Mouse (Mus musculus): ENCODE results near the gene 1600014C10Rik. TPM values are rescaled to one million over a fixed set of nuclear protein-coding genes. Genes with fewer than 3 reads are reported as not detected.

1600014C10Rik gene
- polyA plus RNA-seq, 1 experiment from 2014 or later = 15.1 TPM

GRCm38 (mm10) chr7:38155829-38156228 is 27.2 kb upstream of the 1600014C10Rik start:
- Histone ChIP-seq H3K27me3 (ENCODE audit: insufficient read depth, low read length) (no peaks in the 10 kb centered on the region), H3K9me3 (ENCODE audit: low read depth, low read length) (no peaks in the 10 kb centered on the region), H3K4me2 (no peak overlapping the region), H3K4me1 (ENCODE audit: insufficient read depth) (no peaks in the 10 kb centered on the region), H3K4me3 (ENCODE audit: low read depth, low read length) (no peak overlapping the region), H3K9ac (no peak overlapping the region), H3K36me3 (ENCODE audit: insufficient read depth) (no peaks in the 10 kb centered on the region), H3K27ac (ENCODE audit: low read depth) (no peak overlapping the region)
- no peak for TF ChIP-seq CTCF (IDR thresholded peaks at IDR 0.05; ENCODE audit: low read depth)
- ATAC-seq (ENCODE audit: insufficient read depth) (no peak), DNase-seq (no peak)
- WGBS = 77% methylated on average over 5 of the region's 5 CpGs

DNA sequence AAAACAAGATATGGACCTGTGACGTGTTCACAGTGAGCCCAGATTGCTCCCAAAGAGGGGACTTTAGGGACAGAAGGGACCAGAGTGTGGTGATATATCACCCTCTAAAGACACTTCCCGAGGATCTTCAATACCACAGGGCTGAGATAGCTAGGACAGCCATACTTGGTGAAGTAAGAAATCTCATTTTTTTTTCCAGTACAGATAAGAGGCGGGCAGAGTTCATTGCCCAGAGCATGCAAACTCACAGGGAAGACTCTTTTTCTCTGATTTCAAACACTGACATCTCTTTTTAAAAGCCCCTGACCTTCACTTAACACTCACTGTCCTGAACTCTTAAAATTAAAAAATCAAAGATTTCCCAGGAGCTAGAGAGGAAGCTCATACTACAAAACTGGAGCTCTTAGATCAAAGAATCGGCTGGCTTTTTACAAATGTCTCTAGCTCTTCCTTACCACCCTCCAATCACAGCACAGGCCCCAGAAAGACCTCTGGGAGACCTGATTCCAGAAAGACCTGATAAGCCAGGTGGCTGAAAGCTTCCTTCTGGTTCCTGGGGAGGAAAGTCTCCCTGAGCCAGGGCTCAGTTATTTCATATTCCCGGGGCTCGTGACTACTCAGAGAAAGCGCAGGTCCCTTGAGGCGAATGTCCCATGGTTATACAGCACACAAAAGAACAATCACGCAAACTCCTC is 24.1 kb upstream of the 1600014C10Rik start:
- H3K9ac ChIP-seq = no peak overlapping the region
- no peak for TF ChIP-seq CTCF (IDR thresholded peaks at IDR 0.05; ENCODE audit: low read depth)
- H3K27me3 ChIP-seq (ENCODE audit: insufficient read depth, low read length) = no peaks in the 10 kb centered on the region
- no peak overlapping the region for H3K27ac ChIP-seq (ENCODE audit: low read depth)
- WGBS = 51% methylated on average over 9 of the region's 9 CpGs
- H3K36me3 ChIP-seq (ENCODE audit: insufficient read depth) = no peaks in the 10 kb centered on the region
- ATAC-seq (ENCODE audit: insufficient read depth) (no peak), DNase-seq (no peak)
- H3K4me1 ChIP-seq (ENCODE audit: insufficient read depth) = no peaks in the 10 kb centered on the region
- no peak overlapping the region for H3K4me3 ChIP-seq (ENCODE audit: low read depth, low read length)
- H3K9me3 ChIP-seq (ENCODE audit: low read depth, low read length) = no peaks in the 10 kb centered on the region
- no peak overlapping the region for H3K4me2 ChIP-seq

- Histone ChIP-seq H3K27me3 (ENCODE audit: insufficient read depth, low read length) (no peaks in the 10 kb centered on the region), H3K9me3 (ENCODE audit: low read depth, low read length) (no peaks in the 10 kb centered on the region), H3K4me2 (no peak overlapping the region), H3K4me1 (ENCODE audit: insufficient read depth) (no peaks in the 10 kb centered on the region), H3K27ac (ENCODE audit: low read depth) (no peak overlapping the region), H3K36me3 (ENCODE audit: insufficient read depth) (no peaks in the 10 kb centered on the region), H3K9ac (no peak overlapping the region), H3K4me3 (ENCODE audit: low read depth, low read length) (no peak overlapping the region)
- WGBS = 91% methylated on average over 2 of the region's 2 CpGs
- ATAC-seq (ENCODE audit: insufficient read depth) = no peak
- TF ChIP-seq CTCF (IDR thresholded peaks at IDR 0.05; ENCODE audit: low read depth) = peak; percentile 49
- peak; percentile 34 for DNase-seq
These were observed 21.6 kb upstream of the 1600014C10Rik start for GRCm38 (mm10) chr7:38161438-38161837.

GRCm38 (mm10) chr7:38163433-38164050 is 19.5 kb upstream of the 1600014C10Rik start:
- ATAC-seq (ENCODE audit: insufficient read depth) = no peak
- Histone ChIP-seq H3K9ac (no peak overlapping the region), H3K27me3 (ENCODE audit: insufficient read depth, low read length) (no peaks in the 10 kb centered on the region), H3K36me3 (ENCODE audit: insufficient read depth) (no peaks in the 10 kb centered on the region), H3K9me3 (ENCODE audit: low read depth, low read length) (no peaks in the 10 kb centered on the region), H3K4me3 (ENCODE audit: low read depth, low read length) (no peak overlapping the region), H3K4me2 (no peak overlapping the region), H3K4me1 (ENCODE audit: insufficient read depth) (0 out of 2 replicates have a peak, but pooled peaks cover 3% of the 10 kb centered on the region), H3K27ac (ENCODE audit: low read depth) (no peak overlapping the region)
- no peak for TF ChIP-seq CTCF (IDR thresholded peaks at IDR 0.05; ENCODE audit: low read depth)
- DNase-seq = no peak
- 31% methylated on average over 9 of the region's 9 CpGs for WGBS

GRCm38 (mm10) chr7:38166930-38167645 is 15.9 kb upstream of the 1600014C10Rik start:
- WGBS = 16% methylated on average over 21 of the region's 21 CpGs
- peak overlapping the region; percentile 6; the same call in 1 of the 2 replicates for H3K4me3 ChIP-seq (ENCODE audit: low read depth, low read length)
- H3K27me3 ChIP-seq (ENCODE audit: insufficient read depth, low read length) = no peaks in the 10 kb centered on the region
- DNase-seq (peak; percentile 52), ATAC-seq (ENCODE audit: insufficient read depth) (0 out of 2 replicates have a peak, but pooled peaks have one; percentile 22)
- no peak for TF ChIP-seq CTCF (IDR thresholded peaks at IDR 0.05; ENCODE audit: low read depth)
- H3K9ac ChIP-seq = peak overlapping the region; percentile 10; the same call in 1 of the 2 replicates
- peak overlapping the region; percentile 57 for H3K4me2 ChIP-seq
- H3K9me3 ChIP-seq (ENCODE audit: low read depth, low read length) = no peaks in the 10 kb centered on the region; the same call in 1 of the 2 replicates
- 0 out of 2 replicates have a peak, but pooled peaks cover 3% of the 10 kb centered on the region for H3K4me1 ChIP-seq (ENCODE audit: insufficient read depth)
- H3K27ac ChIP-seq (ENCODE audit: low read depth) = no peak overlapping the region
- H3K36me3 ChIP-seq (ENCODE audit: insufficient read depth) = no peaks in the 10 kb centered on the region

DNA sequence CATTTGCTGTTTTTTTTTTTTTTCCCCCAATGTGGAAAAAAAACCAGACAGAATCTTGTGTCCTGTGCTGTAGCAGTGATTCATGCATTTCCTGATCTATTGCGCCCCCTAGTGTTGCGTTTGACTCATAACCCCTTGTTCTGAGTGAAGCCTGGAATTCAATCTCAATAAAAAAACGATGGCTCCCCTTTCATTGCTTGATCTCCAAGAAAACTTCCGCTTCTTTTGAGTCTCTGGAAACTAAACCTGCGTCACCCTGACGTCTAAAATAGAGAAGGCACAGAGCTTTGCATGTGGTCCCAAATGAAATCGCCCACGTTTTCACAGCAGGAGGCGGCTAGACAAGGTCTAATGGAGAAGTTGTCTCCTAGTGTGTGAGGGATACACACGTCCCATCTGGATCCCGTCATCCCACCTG is 15.3 kb upstream of the 1600014C10Rik start:
- Histone ChIP-seq H3K9me3 (ENCODE audit: low read depth, low read length) (no peaks in the 10 kb centered on the region; the same call in 1 of the 2 replicates), H3K36me3 (ENCODE audit: insufficient read depth) (no peaks in the 10 kb centered on the region), H3K4me3 (ENCODE audit: low read depth, low read length) (no peak overlapping the region), H3K9ac (no peak overlapping the region), H3K27me3 (ENCODE audit: insufficient read depth, low read length) (no peaks in the 10 kb centered on the region), H3K4me2 (peak overlapping the region; percentile 57), H3K27ac (ENCODE audit: low read depth) (no peak overlapping the region), H3K4me1 (ENCODE audit: insufficient read depth) (0 out of 2 replicates have a peak, but pooled peaks cover 3% of the 10 kb centered on the region)
- peak; percentile 89 for DNase-seq
- ATAC-seq (ENCODE audit: insufficient read depth) = no peak
- WGBS = 12% methylated on average over 11 of the region's 11 CpGs
- peak; percentile 83 for TF ChIP-seq CTCF (IDR thresholded peaks at IDR 0.05; ENCODE audit: low read depth)

Data from lung, embryonic 14.5 days (tissue).